Mouse (Mus musculus) retina, embryonic 14.5 days (tissue): ENCODE data around the gene Macrod2.

Experiments used
- DNase-seq: peaks from one replicate; pipeline ENCODE4 v3.0.0-alpha.2; 2015; ENCODE audit warnings: low spot score

The Macrod2 gene

GRCm38 (mm10) chr2:141312136-141312948 lies 917.2 kb downstream of the Macrod2 start:
- peak; percentile 66 for DNase-seq

DNA sequence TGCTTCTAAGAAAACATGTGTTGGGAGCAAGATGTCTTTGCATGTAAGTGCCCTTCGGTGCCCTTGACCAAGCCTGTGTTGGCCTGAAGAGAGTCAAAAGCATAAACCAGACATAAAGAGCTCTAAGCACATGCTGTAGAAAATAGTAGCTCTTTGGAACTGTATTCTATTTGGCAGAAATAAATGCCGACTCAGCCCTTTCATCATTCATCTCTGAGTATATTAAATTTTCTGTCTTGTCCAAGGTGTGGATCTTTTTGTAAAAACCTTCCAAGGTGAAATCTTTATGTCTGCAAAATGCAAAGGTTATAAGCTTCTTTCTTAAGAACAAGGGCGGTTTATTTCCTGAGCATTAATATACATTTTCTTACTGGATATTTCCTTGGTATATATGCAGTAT lies 920.2 kb downstream of the Macrod2 start:
- DNase-seq, result no peak

DNA sequence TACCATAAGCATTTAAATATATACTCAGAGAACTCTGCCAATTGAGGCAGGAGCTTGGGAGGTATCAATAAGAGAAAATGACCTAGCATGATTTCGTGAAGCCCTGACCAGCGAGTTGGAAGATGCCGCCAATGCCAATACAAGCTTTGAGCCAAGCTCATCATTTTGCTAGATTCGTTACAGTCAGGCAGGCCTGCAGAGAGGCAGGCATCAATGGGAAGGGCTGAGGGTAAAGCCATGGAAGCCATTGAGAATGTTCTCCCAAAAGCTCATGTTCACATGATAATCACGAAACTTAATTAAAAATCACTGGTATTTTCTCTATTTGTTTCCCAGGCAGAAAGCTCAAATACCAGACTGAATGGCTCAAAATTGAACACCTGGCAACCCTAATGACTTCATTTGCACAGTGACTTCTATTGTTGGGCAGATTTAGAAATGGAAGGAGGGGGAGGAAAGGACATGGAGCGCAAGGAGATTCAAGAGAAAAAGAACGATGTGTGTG lies 928.9 kb downstream of the Macrod2 start:
- no peak for DNase-seq

DNA sequence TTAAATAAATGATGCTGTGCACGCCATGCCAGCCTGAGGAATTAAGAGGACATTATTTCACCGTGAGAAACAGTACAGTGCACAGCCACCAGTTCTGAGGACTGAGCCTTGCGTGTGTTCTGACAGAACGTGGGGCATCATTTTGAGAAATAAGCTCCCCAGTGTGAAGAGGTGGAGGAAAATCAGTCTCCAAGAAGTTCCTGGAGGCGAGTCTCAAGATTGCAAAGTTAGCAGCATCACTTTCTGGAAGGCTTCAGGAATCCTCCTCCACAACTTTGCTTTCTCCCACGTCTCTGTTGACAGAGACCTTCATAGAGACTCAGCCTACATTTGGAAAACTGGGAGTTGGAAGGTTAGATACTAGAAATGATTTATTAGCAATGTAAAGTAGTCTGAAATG lies 932.2 kb downstream of the Macrod2 start:
- DNase-seq, result no peak

- no peak for DNase-seq
Measured at GRCm38 (mm10) chr2:141337708-141338107, 942.6 kb downstream of the Macrod2 start.

DNA sequence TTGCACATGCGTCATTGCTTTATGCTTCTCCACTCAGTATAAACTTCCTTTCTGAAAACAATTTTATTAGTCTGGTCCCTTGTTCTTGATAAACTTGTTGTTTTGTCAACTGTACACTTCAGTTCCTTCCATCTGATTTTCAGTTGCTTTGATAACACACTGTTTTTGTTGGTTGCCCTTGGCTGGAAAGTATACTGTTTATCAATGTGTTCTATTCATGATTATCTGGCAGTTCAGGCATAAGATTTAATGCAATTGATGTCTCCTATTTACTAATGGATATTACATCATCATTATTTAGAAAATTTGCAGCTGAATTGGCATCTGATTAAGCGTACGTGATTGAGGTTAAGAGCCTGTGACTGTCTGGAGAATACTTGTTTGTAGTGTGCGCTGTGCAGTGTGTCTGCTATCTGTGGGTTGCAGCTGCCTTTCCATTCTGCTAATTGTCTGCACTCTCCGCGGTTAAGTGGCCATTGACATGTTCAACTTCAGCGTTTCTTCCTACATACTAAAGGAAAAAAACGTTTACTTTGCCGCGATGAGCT lies 949.0 kb downstream of the Macrod2 start:
- DNase-seq, result no peak

- DNase-seq, result no peak
Measured at GRCm38 (mm10) chr2:141352623-141353022, 957.5 kb downstream of the Macrod2 start.

- DNase-seq, result no peak
Measured at GRCm38 (mm10) chr2:141388632-141389031, 993.5 kb downstream of the Macrod2 start.

DNA sequence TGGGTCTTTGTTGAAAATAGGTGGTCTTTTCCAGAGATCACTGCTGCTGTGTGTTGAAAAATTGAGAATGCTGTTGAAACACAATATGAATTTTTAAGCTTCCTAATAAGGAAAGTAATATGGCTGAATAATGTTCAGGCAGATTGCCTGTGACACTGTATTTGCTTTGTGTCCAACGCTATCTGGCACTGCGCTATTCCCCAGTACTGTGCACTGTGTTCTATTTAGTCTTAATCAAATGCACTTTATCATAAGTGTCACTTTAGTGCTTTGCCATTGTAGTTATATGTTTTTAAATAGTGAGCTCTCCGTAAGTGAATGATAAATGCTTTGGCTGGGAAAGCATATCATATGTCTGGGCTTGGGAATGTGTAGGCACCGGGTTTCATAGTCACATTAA lies 996.1 kb downstream of the Macrod2 start:
- DNase-seq, result no peak

- DNase-seq, result peak; percentile 13
Measured at GRCm38 (mm10) chr2:141394806-141395205, 999.7 kb downstream of the Macrod2 start.

GRCm38 (mm10) chr2:141408766-141409165 lies 1013.7 kb downstream of the Macrod2 start:
- DNase-seq, result no peak

DNA sequence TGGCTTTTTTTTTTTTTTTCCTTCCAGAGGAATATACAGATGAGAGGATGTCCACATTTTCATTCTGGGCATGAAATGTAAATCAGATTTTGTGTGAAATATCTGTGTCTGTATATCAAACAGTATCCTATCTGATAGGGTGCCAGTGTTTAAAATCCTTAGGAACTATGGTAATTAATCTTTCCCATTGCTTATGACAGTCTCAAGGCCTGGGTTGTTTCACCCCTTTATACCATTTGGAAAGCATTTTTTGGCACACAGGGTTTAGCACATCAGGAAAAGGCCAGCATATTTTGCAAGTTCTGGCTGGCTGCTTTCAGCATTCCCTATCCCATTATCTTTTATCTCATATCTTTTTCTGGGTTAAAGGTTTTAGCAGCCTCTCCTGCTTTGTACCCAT lies 1021.3 kb downstream of the Macrod2 start:
- DNase-seq, result no peak

- DNase-seq, result peak; percentile 14
Measured at GRCm38 (mm10) chr2:141416855-141417544, 1021.9 kb downstream of the Macrod2 start.

- no peak for DNase-seq
Measured at GRCm38 (mm10) chr2:141419806-141420205, 1024.7 kb downstream of the Macrod2 start.

GRCm38 (mm10) chr2:141434084-141434483 lies 1039.0 kb downstream of the Macrod2 start:
- no peak for DNase-seq

DNA sequence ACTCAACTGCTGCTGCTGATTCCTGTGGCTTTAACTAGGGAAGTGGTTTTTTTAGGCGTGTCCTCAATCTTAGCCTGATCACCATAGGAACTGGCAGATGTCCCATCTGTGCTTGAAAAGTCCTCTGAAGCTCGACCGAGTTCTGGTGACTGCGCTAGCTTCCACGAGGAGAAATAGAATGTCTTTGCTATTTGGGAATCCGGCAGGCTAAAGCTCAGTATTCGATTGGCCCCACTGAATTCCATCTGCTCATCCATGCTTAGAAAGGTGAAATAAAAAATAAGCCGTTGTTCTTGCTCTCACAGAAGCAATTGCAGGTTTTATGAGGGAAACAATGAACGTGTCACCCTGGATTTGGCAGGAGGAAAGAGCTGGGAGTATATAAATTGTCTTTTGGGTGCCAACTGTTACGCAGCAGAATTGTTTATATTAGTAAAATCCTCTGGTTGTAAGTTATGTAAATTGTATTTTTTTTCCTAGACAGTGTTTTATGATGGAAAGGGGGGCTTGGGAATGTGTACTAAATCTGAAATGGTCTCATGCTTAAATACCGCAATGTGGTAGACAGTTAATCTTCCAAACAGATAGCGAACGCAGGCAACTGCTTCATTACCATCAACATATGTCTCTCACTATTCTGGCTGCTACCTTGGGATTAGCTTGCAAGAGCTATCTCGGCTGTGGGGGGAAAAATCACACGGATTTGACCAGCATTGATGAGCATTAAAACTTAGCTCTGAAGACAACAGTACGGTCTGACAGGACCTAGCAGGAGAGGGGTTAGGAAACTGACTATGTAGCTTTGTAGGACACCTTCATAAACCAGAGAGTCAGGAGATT lies 1039.8 kb downstream of the Macrod2 start:
- peak; percentile 46 for DNase-seq

DNA sequence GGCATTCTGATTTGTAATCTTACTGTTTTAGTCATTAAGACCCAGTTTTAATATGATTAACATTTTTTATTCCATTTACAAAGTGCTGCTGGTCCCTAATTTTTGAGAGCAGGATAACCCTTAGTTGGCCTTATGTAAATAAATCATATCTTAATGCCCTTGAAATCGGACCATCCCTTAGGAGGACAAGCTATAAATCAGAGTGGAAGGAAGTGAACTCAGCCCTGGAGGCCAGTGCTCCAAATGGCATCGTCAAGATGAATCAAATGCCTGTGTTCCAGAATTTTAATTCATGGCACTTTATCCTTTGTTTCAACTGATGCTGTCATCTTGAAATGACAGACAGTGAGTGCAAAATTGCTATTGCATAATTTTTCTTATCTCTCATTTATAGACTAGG lies 1046.8 kb downstream of the Macrod2 start:
- DNase-seq, result no peak

- peak; percentile 55 for DNase-seq
Measured at GRCm38 (mm10) chr2:141449078-141449680, 1054.1 kb downstream of the Macrod2 start.

- DNase-seq, result no peak
Measured at GRCm38 (mm10) chr2:141463946-141464345, 1068.8 kb downstream of the Macrod2 start.

GRCm38 (mm10) chr2:141472791-141473190 lies 1077.7 kb downstream of the Macrod2 start:
- no peak for DNase-seq

GRCm38 (mm10) chr2:141477585-141477984 lies 1082.5 kb downstream of the Macrod2 start:
- DNase-seq, result no peak

DNA sequence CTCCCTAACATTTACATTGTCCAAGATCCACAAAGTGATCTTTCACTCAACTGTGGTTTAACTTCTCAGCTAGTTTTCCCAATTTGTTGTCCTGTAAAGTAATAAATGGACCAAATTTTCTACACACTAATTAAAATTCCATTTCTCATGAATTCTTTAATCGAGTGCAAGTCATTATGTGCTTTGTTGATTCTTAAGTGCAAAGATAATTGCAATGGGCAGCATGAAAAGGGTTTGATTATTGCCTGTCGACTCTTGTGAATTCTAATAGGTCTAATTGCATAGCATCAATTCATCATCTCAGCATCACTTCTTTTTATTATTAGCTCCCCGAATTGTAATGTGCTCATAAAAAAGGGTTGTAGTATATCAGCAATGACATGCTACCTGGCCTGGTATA lies 1095.4 kb downstream of the Macrod2 start:
- DNase-seq, result peak; percentile 52
